Mouse (Mus musculus): Measurements from ENCODE around the gene Foxn3. TPM values are rescaled to one million over a fixed set of nuclear protein-coding genes. Genes with fewer than 3 reads are reported as not detected.

Foxn3 gene
- polyA plus RNA-seq, 1 experiment, result 61.5 TPM

DNA sequence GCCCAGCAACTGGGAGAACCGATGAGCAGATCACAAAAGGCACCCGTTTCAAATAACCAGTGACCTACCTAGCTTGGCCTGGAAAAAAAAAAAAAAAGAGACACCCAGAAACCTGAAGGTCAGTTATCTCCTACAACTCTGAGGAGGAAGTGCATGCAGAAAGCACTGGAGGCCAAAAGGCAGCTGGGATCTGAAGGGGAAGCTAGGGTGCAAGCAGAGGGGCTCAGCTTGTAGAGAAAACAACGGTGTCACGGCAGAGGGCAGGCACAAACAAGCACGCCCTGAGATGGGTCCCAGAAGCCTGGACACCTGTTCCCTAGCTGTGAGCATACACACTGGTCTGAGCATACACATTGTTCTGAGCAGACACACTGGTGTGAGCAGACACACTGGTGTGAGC lies 253.4 kb downstream of the Foxn3 start:
- Histone ChIP-seq H3K4me1 (ENCODE audit: control insufficient read depth, insufficient read depth, low read length) (peaks cover 56% of the 10 kb centered on the region), H3K27ac (ENCODE audit: insufficient read depth, low read length) (0 out of 2 replicates have a peak overlapping the region, but pooled peaks have one; percentile 10), H3K4me3 (replicated peaks; ENCODE audit: insufficient read depth, low read depth, low read length) (no peak overlapping the region), H3K27me3 (ENCODE audit: control insufficient read depth, insufficient read depth, low read length) (no peaks in the 10 kb centered on the region)
- TF ChIP-seq CTCF (IDR thresholded peaks at IDR 0.05; ENCODE audit: borderline replicate concordance, insufficient read depth, low read depth, low read length) (no peak), POLR2A (IDR thresholded peaks at IDR 0.05; ENCODE audit: borderline replicate concordance, insufficient read depth, low read length) (no peak)
- 39% methylated on average over 5 of the region's 5 CpGs for WGBS
- DNase-seq, result no peak

GRCm38 (mm10) chr12:99308541-99309089 lies 254.8 kb downstream of the Foxn3 start:
- Histone ChIP-seq H3K4me1 (ENCODE audit: control insufficient read depth, insufficient read depth, low read length) (peaks cover 64% of the 10 kb centered on the region), H3K27me3 (ENCODE audit: control insufficient read depth, insufficient read depth, low read length) (no peaks in the 10 kb centered on the region), H3K4me3 (replicated peaks; ENCODE audit: insufficient read depth, low read depth, low read length) (no peak overlapping the region), H3K27ac (ENCODE audit: insufficient read depth, low read length) (0 out of 2 replicates have a peak overlapping the region, but pooled peaks have one; percentile 50)
- no peak for DNase-seq
- no peak for TF ChIP-seq CTCF (IDR thresholded peaks at IDR 0.05; ENCODE audit: borderline replicate concordance, insufficient read depth, low read depth, low read length)
- no peak for TF ChIP-seq POLR2A (IDR thresholded peaks at IDR 0.05; ENCODE audit: borderline replicate concordance, insufficient read depth, low read length)
- WGBS, result 80% methylated on average over 11 of the region's 11 CpGs

GRCm38 (mm10) chr12:99306536-99307204 lies 256.7 kb downstream of the Foxn3 start:
- Histone ChIP-seq H3K4me3 (replicated peaks; ENCODE audit: insufficient read depth, low read depth, low read length) (no peak overlapping the region), H3K4me1 (ENCODE audit: control insufficient read depth, insufficient read depth, low read length) (peaks cover 68% of the 10 kb centered on the region), H3K27ac (ENCODE audit: insufficient read depth, low read length) (no peak overlapping the region), H3K27me3 (ENCODE audit: control insufficient read depth, insufficient read depth, low read length) (no peaks in the 10 kb centered on the region)
- no peak for TF ChIP-seq POLR2A (IDR thresholded peaks at IDR 0.05; ENCODE audit: borderline replicate concordance, insufficient read depth, low read length)
- no peak for TF ChIP-seq CTCF (IDR thresholded peaks at IDR 0.05; ENCODE audit: borderline replicate concordance, insufficient read depth, low read depth, low read length)
- no peak for DNase-seq
- WGBS, result 31% methylated on average over 6 of the region's 6 CpGs

DNA sequence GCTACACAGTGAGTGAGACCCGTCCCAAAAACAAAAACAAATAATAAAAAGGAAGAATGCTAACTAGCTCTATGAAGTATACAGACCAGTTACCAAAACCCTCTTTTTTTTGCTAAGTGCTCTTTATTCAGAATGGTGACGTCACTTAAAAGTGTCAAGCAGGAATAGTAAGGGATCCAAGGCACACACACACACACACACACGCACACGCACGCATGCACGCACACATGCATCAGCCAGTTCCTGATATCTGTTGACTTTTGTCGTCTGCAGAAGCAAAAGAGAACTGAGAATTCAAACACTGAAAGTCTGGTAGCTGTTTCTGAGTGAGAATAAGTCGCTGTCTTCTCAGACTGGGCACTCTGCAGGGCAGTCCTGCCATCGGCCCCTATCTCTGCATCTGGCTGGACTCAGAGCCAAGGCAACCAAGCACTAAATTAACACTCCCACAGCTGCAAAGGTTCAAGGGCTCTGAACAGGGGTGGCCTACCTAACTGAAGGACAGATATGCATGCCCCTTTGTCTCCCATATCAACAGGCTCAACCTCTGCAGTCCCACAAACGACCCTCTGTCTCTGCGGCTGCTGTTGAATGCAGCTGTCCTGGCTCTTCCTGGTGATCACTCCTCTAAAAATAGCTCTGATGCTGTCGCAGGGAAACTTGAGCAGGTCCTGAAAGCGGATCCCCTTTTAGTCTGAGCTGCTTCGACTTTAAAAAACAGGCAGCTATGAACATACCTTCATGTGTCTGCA lies 257.4 kb downstream of the Foxn3 start:
- no peak for DNase-seq
- WGBS, result 55% methylated on average over 14 of the region's 14 CpGs

DNA sequence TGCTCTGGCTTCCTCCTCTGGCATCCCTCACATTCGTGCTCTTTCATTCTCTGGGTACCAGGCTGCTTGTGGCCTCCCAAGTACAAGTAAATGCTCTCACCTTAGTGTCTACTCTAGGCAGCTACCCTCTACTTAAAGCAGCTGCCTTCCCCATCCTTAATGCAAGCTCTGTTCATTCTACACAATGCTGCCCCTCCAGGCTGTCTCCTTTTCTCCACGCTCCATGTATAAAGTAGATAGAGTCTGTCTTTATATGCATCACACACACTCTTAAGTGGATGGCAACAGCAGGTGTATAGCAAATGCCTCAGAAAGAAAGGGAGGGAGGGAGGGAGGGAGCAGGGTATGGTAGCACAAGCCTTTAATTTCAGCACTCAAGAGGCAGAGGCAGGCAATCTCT lies 258.1 kb downstream of the Foxn3 start:
- H3K4me3 ChIP-seq (replicated peaks; ENCODE audit: insufficient read depth, low read depth, low read length), result no peak overlapping the region
- no peaks in the 10 kb centered on the region for H3K27me3 ChIP-seq (ENCODE audit: control insufficient read depth, insufficient read depth, low read length)
- no peak for TF ChIP-seq POLR2A (IDR thresholded peaks at IDR 0.05; ENCODE audit: borderline replicate concordance, insufficient read depth, low read length)
- no peak for TF ChIP-seq CTCF (IDR thresholded peaks at IDR 0.05; ENCODE audit: borderline replicate concordance, insufficient read depth, low read depth, low read length)
- H3K4me1 ChIP-seq (ENCODE audit: control insufficient read depth, insufficient read depth, low read length), result peaks cover 62% of the 10 kb centered on the region
- 40% methylated on average over 2 of the region's 2 CpGs for WGBS
- H3K27ac ChIP-seq (ENCODE audit: insufficient read depth, low read length), result no peak overlapping the region
- DNase-seq, result no peak

More for the DNA sequence above, 257.4 kb downstream of the Foxn3 start:
- H3K4me1 ChIP-seq (ENCODE audit: control insufficient read depth, insufficient read depth, low read length), result peaks cover 67% of the 10 kb centered on the region
- H3K27me3 ChIP-seq (ENCODE audit: control insufficient read depth, insufficient read depth, low read length), result no peaks in the 10 kb centered on the region
- H3K27ac ChIP-seq (ENCODE audit: insufficient read depth, low read length), result no peak overlapping the region
- no peak overlapping the region for H3K4me3 ChIP-seq (replicated peaks; ENCODE audit: insufficient read depth, low read depth, low read length)
- TF ChIP-seq CTCF (IDR thresholded peaks at IDR 0.05; ENCODE audit: borderline replicate concordance, insufficient read depth, low read depth, low read length) (no peak), POLR2A (IDR thresholded peaks at IDR 0.05; ENCODE audit: borderline replicate concordance, insufficient read depth, low read length) (no peak)

- DNase-seq, result no peak
- Histone ChIP-seq H3K4me3 (replicated peaks; ENCODE audit: insufficient read depth, low read depth, low read length) (no peak overlapping the region), H3K27me3 (ENCODE audit: control insufficient read depth, insufficient read depth, low read length) (no peaks in the 10 kb centered on the region), H3K27ac (ENCODE audit: insufficient read depth, low read length) (peak overlapping the region; percentile 63), H3K4me1 (ENCODE audit: control insufficient read depth, insufficient read depth, low read length) (peaks cover 60% of the 10 kb centered on the region)
- WGBS, result 88% methylated on average over 5 of the region's 5 CpGs
- TF ChIP-seq POLR2A (IDR thresholded peaks at IDR 0.05; ENCODE audit: borderline replicate concordance, insufficient read depth, low read length) (no peak), CTCF (IDR thresholded peaks at IDR 0.05; ENCODE audit: borderline replicate concordance, insufficient read depth, low read depth, low read length) (no peak)
Measured at GRCm38 (mm10) chr12:99304056-99304455, 259.3 kb downstream of the Foxn3 start.

GRCm38 (mm10) chr12:99303581-99303980 lies 259.8 kb downstream of the Foxn3 start:
- WGBS, result 10% methylated on average over 6 of the region's 6 CpGs
- peak overlapping the region; percentile 63 for H3K27ac ChIP-seq (ENCODE audit: insufficient read depth, low read length)

More at GRCm38 (mm10) chr12:99303581-99303980, 259.8 kb downstream of the Foxn3 start:
- DNase-seq, result peak in 1 of 2 experiments; percentile 60
- no peak overlapping the region for H3K4me3 ChIP-seq (replicated peaks; ENCODE audit: insufficient read depth, low read depth, low read length)
- peaks cover 60% of the 10 kb centered on the region for H3K4me1 ChIP-seq (ENCODE audit: control insufficient read depth, insufficient read depth, low read length)
- no peaks in the 10 kb centered on the region for H3K27me3 ChIP-seq (ENCODE audit: control insufficient read depth, insufficient read depth, low read length)
- TF ChIP-seq POLR2A (IDR thresholded peaks at IDR 0.05; ENCODE audit: borderline replicate concordance, insufficient read depth, low read length), result no peak
- no peak for TF ChIP-seq CTCF (IDR thresholded peaks at IDR 0.05; ENCODE audit: borderline replicate concordance, insufficient read depth, low read depth, low read length)

Data from cerebellum, adult 2 months (tissue).